Mouse (Mus musculus) MEL-GATA-1-ER (cell line): ENCODE data around the gene Hrk.

ENCODE experiments used
- DNase-seq: peaks from one replicate; pipeline ENCODE4 v3.0.0-alpha.2; 2012; ENCODE audit warnings: low read depth; ENCODE audit errors: extremely low read depth

The Hrk gene

DNA sequence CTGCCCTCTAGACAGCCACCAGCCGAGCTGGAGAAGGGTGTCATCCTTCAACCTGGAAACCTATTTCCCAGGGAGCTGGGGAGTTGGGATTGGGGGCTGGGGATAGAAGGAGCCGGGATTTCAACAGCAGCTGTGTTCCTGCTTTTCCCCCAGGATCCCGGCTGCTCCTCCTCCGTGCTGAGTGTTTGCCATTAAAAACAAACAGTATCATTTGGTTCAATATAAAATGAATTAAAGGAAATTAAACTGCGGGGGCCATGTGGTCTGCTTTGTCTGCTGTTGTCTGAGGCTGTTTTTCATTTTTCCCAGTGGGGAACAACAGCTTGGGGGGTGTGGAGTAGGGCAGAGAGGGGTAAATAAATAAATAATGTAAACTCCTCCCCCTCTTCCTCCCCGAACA lies 53.0 kb downstream of the Hrk start:
- DNase-seq: no peak

DNA sequence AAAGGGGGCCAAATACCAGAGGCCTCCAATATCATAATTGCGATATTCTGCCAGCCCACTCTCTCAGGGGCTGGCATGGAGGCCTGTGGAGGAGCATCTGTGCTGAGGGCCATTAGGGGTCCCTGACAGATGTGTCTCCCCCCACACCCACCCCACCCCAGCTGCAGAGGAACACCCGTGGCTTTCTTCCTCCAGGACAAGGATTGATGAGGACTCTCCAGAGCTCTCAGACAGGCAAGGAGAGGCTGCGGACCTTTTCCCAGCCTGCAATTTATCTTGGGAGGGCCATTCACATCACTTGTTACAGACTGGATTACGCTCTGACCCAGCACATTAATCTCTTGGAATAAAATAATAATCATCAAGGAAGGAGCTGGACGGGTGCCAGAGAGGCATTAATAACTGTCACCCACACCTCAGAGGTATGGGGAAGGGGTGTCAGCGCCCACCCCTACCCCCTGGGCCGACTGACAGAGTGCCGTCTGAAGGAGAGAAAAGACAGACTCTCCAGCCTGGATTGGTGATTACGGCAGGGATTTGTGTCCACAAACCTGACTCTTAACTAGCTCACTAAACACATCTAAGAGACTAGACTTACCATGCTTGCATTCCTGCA lies 58.8 kb downstream of the Hrk start:
- DNase-seq: no peak

DNA sequence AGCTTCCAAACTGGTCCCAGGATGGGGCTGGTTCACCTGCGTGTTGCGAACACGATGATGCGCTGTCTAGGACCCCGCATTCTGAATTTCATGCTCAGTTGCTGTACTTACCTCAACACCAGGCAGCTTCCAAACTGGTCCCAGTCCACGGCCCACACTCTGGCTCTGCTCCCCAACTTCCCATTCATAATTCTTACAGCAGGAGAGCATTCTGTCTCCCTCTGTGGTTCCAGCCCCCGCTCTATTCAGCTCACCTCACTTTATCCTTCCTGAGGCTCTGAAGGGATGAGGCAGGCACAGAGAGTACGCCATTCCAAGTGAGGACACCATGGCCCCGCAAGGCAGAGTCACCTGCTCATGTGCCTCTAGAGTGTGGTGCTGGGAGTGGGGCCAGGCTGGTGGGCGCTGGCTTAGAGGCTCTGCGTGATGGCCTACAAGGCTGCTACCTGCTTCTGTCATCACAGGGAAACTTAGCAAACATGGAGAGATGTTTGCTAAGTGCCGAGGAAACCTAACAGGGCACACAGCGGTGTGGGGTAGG lies 65.7 kb downstream of the Hrk start:
- DNase-seq: no peak

DNA sequence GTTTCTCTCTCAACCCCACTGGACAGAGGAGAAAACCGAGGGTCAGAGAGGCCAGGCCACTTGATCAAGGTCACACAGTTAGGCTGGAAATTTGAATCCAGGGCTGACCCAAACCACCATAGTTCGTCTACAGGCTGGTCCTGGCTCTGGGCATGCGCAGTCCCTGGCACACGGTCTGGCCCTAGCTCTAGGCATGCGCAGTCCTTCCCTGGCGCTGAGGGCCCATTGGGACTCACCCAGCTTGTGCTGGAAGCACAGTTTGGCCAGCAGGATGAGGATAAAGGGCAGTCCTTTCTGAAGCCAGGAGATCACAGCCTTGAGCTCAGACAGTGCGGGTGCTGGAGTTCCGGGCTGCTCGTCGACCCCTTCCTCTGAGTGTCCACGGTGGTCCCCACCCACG lies 72.4 kb downstream of the Hrk start:
- DNase-seq: no peak
